Mouse (Mus musculus) midbrain, embryonic 16.5 days (tissue): Measurements from ENCODE around the gene Sdk1. TPM values are rescaled to one million over a fixed set of nuclear protein-coding genes. Genes with fewer than 3 reads are reported as not detected.

ENCODE experiments used
- ATAC-seq: fragments of 200-750 bp; cut with Nextera tagmentation; 2 replicates; pipeline ENCODE4 v1.8.0; 2017; ENCODE audit warnings: moderate TSS enrichment
- H3K27ac ChIP-seq: fragments of 300-500 bp; sonication (generic); 2 replicates; pipeline ENCODE4 v1.5.1; 2014; ENCODE audit warnings: mild to moderate bottlenecking, low read length, mixed read lengths
- H3K27me3 ChIP-seq: fragments of 300-500 bp; sonication (generic); 2 replicates; pipeline ENCODE4 v1.6.1; 2014; ENCODE audit warnings: low read depth, low read length, mixed read lengths; ENCODE audit not compliant: control insufficient read depth, insufficient read depth
- H3K36me3 ChIP-seq: fragments of 300-500 bp; sonication (generic); 2 replicates; pipeline ENCODE4 v1.6.1; 2014; ENCODE audit warnings: mild to moderate bottlenecking, low read length, moderate library complexity, mixed read lengths; ENCODE audit not compliant: control insufficient read depth, insufficient read depth
- H3K4me1 ChIP-seq: fragments of 300-500 bp; sonication (generic); 2 replicates; pipeline ENCODE4 v1.6.1; 2014; ENCODE audit warnings: mild to moderate bottlenecking, low read length, mixed read lengths; ENCODE audit not compliant: control insufficient read depth, insufficient read depth
- H3K4me2 ChIP-seq: fragments of 300-500 bp; sonication (generic); 2 replicates; pipeline ENCODE4 v1.6.1; 2014; ENCODE audit warnings: mild to moderate bottlenecking, low read length, mixed read lengths
- H3K4me3 ChIP-seq: fragments of 300-500 bp; sonication (generic); 2 replicates; pipeline ENCODE4 v1.5.1; 2014; ENCODE audit warnings: low read depth, mild to moderate bottlenecking, low read length, moderate library complexity, mixed read lengths
- H3K9ac ChIP-seq: fragments of 300-500 bp; sonication (generic); 2 replicates; pipeline ENCODE4 v1.6.1; 2014; ENCODE audit warnings: low read depth, low read length, mixed read lengths
- H3K9me3 ChIP-seq: fragments of 300-500 bp; sonication (generic); replicated peaks from 2 replicates; pipeline ENCODE4 v1.6.1; 2014; ENCODE audit warnings: mild to moderate bottlenecking, low read length, mixed read lengths; ENCODE audit not compliant: control insufficient read depth, poor library complexity, severe bottlenecking
- WGBS: fragments of 180-500 bp; shearing (Covaris S2); extraction: QIAGEN DNeasy Blood & Tissue Kit; methylation state at CpG from one replicate; pipeline ENCODE4 v1.1.7; 2014; 5-methylcytosine and 5-hydroxymethylcytosine counted together
- polyA plus RNA-seq: library from polyadenylated mRNA; unstranded; fragments of >200 nt; fragmentation: Nextera tagmentation; extraction: Ambion mirVana; gene quantifications from 2 replicates; pipeline ENCODE4 v1.2.1, GENCODE M21; 2015

Gene Sdk1
- polyA plus RNA-seq, 1 experiment from 2014 or later = 2.5 TPM

DNA sequence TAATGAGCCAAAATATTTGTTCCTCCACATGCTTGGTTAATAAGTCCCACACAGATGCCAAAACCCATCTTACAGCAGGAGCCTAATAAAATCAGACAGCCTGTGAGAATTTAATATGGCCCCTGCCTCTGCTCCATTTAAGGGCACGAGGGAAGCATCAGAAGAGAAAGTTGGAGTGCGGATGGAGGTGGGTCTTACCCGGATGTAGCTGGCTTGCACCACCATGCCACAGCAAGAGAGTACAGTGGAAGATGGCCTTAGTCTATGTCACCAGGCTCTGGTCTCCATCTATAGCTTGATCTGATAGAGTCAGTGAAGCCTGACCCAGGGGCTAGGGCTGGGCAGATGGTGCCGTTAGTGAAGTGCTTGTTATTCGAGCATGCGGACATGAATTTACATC, 1014.9 kb downstream of the Sdk1 start:
- Histone ChIP-seq H3K4me1 (peaks cover 2% of the 10 kb centered on the region; the same call in 1 of the 2 replicates), H3K27ac (no peak overlapping the region), H3K9ac (no peak overlapping the region), H3K27me3 (no peaks in the 10 kb centered on the region), H3K4me2 (no peak overlapping the region), H3K4me3 (no peak overlapping the region), H3K9me3 (no peaks in the 10 kb centered on the region), H3K36me3 (no peaks in the 10 kb centered on the region)
- 74% methylated on average over 6 of the region's 6 CpGs for WGBS
- ATAC-seq = no peak

DNA sequence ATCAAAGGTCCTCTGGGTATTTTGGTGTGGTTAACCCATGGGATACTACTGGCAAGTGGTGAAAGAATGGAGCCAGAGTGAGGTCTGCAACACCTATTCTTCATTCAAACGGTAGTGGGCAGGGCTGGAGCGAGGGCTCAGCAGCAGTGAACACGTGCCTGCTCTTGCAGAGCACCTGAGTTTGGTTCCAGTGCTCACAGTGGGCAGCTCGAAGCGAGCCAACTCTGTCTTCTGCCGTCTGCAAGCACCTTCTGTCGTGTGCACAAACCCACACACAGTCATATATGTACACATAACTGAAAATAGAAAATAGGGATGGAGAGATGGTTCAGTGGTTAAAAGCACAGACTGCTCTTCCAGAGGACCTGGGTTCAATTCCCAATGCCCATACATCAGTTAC, 1017.4 kb downstream of the Sdk1 start:
- 88% methylated on average over 7 of the region's 7 CpGs for WGBS
- Histone ChIP-seq H3K9ac (no peak overlapping the region), H3K36me3 (no peaks in the 10 kb centered on the region), H3K4me1 (peaks cover 2% of the 10 kb centered on the region; the same call in 1 of the 2 replicates), H3K27me3 (no peaks in the 10 kb centered on the region), H3K9me3 (no peaks in the 10 kb centered on the region), H3K4me2 (no peak overlapping the region), H3K4me3 (no peak overlapping the region), H3K27ac (no peak overlapping the region)
- ATAC-seq = no peak

DNA sequence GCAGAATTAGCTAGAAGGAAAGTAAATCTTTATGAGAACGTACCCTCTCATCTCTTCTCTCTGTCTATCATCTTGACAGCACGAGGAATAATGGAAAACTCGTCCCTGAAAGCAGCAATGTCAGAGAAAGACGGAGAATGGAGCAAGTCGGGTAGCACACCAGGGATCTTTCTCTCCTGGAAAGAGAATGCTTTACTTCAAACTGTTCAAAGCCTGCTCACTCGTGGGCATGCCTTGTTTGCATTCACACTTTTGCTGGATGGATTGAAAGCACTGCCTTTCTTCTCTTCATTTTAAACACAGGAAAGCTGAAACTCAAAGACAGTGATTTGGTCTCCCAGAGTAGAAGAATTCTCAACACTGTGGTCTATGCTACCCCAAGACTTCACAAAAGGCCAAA, 1020.8 kb downstream of the Sdk1 start:
- H3K4me2 ChIP-seq = no peak overlapping the region
- H3K4me3 ChIP-seq = no peak overlapping the region
- H3K27me3 ChIP-seq = no peaks in the 10 kb centered on the region
- H3K9me3 ChIP-seq = peaks cover 4% of the 10 kb centered on the region
- 35% methylated on average over 6 of the region's 6 CpGs for whole genome bisulfite sequencing
- H3K27ac ChIP-seq = no peak overlapping the region
- no peaks in the 10 kb centered on the region for H3K36me3 ChIP-seq
- ATAC-seq = no peak
- no peak overlapping the region for H3K9ac ChIP-seq
- no peaks in the 10 kb centered on the region for H3K4me1 ChIP-seq

Other genes with a start within 250 kb of the Sdk1 start
- gene Card11, start 240.9 kb upstream of the Sdk1 start, polyA plus RNA-seq = 0.11 TPM in 1 of 2 replicates, not detected in the other